Mouse (Mus musculus) thymus, adult 18-20 months (tissue): ENCODE data around the gene Pafah2.
"Not testable (repeated sequence)": the region's sequence is repeated elsewhere in the genome, so short reads cannot be mapped to it uniquely, and the experiment has no call there.

Experiments
- DNase-seq, 2 experiments: peaks; one replicate each; pipeline ENCODE4 v3.0.0; 2022; ENCODE audit warnings: mixed read lengths in 2 of 2

Pafah2 gene

DNA sequence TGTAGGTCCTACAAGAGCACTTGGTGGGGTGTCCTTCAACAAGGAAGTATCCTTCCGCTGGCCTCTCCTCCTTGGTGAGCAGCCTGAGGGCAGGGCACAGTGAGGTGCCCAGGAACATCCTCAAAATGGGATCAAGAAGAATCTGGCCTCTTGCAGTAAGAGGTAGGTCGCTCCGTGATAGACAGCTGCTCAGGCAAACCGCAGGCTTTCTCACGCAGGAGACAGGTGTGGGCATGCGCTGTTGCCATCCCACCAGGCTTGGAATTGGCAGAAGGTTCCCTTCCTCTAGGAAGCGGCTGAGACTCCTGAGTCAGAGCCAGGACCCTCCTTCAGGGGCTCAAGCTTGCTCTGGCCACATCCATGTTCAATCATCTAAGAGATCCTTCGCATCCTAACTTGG, 22.8 kb upstream of the Pafah2 start:
- DNase-seq = no peak

DNA sequence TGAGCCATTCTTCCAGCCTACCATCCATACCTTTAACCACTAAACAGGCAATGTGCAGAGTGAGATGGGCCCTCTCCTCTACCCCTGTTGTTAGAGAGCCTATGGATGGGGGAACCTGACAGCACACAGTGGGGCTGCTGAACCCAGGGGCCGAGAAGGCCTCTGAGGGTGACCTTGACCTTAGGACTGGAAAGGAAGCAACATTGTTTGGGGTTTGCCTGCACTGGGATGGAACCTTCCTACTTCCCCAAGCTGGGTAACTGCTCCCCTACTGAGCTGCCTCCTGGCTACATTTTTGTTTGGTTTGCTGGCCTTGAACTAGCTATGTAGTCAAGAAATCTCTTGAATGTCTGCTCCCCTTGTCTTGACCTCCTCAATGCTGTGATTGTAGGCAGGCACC, 21.8 kb upstream of the Pafah2 start:
- no peak for DNase-seq

DNA sequence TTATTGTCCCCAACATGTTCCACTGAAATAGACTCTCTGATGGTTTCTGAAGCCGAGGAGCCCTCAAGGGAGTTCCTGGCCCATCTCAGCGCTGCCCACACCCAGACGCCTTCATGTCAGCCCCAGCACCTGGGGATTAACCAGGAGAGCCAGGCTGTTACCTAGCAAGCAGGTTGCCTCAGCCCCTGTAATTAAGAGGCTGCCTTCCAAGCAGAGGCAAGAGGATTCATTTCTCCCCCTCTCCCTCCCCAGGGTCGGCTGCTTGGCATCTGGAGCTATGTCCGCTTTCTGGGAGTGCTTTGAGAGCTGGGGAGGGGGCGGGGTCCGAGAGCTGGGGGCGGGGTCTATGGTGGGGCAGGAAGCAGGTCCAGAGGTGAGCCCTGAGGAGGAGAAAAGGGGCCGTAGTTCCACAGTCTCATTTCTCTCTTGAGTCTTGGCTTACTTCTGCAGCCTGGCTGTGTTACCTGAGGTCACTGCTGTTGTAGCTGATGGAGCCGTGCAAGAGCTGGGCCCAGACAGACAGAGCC, 18.0 kb upstream of the Pafah2 start:
- no peak for DNase-seq

DNA sequence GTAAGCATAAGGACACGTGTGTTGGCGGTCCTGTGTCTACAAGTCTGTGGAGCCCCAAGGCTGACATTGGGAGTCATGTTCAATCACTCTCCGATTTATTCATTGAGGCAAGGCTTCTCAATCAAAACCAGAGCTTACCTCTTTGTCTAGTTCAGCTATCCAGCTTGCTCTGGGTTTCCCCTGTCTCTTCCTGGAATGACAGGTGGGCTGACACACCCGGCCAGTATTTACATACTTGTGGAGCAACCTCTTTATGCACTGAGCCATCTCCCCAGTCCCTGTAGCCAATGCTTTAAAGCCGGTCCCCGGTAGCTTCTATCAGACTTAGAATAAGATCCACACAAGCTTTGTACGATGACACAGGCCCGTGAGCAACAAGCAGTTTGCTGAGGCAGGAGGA, 16.6 kb upstream of the Pafah2 start:
- DNase-seq = no peak

DNA sequence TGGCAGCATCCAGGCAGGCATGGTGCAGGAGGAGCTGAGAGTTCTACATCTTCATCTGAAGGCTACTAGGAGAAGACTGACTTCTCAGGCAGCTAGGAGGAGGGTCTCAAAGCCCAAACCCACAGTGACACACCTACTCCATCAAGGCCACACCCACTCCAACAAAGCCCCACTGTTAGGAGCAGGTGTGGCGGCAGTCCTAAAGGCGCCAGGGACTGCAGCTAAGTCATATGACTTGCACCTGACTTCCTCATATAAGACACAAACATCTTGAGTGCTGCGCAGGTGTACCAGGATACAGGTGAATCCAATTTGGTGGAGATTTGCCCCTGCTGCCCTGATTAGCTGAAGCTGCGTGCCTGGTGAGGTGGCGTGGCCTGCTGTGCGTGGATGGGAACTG, 12.4 kb upstream of the Pafah2 start, which contains the start of gene Extl1:
Extl1 (minus strand) TSS at position 101 of the 400 bp plus-strand sequence.
- not testable (repeated sequence) for DNase-seq

DNA sequence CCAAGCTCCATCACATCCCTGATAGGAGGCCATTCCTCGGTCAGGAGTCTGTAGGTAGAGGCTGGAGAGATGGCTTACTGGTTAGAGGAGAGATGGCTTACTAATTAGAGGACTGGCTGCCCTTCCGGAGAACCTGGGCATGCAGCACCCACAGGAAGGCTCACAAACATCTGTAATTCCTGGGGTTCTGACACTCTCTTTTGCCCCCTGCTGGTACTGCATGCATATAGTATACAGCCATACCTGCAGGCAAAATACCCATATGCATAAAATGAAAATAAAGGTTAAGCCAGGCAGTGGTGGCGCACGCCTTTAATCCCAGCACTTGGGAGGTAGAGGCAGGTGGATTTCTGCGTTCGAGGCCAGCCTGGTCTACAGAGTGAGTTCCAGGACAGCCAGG, 8.9 kb upstream of the Pafah2 start:
- DNase-seq = no peak

DNA sequence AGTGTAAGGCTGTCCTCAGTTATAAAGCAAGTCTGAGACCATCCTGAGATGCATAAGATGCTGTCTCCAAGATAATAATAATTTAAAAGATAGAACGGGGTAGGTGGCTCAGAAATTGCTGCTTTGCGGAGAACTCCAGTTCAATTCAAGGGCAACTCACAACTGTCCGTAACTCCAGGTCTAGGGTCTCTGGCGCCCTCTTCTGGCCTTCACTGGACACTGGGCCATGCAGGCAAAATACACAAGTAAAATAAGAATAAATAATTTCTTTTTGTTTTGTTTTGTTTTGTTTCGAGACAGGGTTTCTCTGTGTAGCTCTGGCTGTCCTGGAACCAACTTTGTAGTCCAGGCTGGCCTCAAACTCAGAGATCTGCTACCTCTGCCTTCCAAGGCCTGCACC, 7.7 kb upstream of the Pafah2 start:
- DNase-seq = no peak

DNA sequence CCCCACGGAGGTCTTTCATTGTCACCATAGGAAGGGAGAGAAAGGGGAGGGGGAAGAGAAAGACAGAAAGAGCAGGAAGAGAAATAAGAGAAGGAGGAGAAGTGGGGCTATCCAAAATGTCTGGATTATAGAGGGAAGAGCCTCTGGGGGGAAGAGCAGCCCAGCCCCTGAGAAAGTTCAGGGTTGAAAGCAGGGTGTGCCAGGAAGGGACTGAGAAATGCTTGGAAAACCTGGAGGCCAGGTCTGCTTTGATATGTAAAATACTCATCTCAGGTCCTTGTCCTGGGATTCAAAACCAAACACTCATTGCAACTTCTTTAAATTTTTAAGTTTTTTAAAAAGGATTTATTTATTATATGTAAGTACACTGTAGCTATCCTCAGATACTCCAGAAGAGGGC, 4.5 kb upstream of the Pafah2 start:
- no peak for DNase-seq

DNA sequence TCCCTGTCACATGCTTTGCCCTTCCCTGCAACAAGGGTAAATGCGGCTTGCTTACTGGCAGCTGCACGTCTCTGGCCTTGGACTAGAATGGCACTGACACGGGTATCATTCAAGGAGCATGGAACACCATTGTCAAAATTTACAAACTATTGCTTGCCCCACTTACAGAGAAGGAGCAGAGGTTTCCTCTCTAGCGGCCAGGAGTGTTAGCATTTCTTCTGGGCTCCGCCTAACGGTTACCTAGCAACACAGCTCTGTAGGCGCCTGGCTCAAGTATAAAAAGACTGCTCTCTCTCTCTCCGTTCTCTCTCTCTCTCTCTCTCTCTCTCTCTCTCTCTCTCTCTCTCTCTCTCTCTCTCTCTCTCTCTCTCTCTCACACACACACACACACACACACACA, 3.5 kb upstream of the Pafah2 start:
- no peak for DNase-seq

DNA sequence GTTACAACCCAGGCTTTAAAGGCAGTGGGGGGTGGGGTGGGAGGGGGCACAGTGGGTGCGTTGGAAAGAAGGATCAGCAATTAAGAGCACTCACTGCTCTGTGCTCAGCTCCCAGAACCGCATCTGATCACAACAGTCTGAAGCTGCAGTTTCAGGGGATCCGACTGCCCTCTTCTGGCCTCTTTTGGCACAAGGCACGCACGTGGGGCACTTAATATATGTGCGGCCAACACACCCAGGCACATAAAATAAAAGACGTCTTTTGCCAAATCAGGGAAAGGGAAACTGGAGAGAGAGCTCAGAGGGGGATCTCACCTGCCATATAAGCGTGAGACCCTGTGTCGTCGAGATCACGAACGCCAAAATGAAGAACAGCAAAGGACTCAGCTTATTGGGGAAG, 3.1 kb upstream of the Pafah2 start:
- no peak for DNase-seq

DNA sequence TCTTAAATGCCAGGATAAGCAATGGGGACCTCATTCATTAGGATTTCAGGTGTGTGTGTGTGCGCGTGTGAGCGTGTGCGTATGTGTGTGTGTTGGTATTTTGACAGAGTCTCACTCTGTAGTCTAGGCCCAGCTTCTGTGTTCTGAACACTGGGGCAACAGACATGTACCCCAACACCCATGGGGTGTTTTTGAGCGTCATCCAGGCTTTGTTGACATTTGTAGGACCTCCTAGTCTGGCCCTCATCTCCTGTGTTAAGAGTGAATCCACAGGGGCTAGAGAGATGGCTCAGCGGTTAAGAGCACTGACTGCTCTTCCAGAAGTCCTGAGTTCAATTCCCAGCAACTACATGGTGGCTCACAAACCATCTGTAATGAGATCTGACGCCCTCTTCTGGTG, 978 bp upstream of the Pafah2 start:
- DNase-seq = no peak

DNA sequence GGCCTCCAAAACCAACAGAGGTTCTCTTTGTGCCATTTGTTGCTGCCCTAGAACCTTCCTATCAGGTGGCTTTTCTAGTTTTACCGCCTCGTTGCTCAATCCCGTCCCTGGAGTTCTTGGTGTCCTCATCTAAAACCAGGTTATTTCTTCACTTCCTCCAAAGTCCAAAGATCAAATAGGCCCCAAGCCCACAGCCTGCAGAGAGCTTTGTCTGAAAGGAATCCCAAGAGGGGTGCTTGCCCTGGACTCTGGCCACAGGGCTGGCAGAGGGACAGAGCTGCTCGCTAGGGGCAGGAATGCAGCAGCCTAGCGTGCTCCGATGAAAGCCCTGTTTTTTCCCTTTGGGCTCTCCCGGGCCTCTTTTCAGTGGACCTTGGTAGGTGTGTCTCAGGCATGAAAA, 1.0 kb downstream of the Pafah2 start:
- no peak for DNase-seq

DNA sequence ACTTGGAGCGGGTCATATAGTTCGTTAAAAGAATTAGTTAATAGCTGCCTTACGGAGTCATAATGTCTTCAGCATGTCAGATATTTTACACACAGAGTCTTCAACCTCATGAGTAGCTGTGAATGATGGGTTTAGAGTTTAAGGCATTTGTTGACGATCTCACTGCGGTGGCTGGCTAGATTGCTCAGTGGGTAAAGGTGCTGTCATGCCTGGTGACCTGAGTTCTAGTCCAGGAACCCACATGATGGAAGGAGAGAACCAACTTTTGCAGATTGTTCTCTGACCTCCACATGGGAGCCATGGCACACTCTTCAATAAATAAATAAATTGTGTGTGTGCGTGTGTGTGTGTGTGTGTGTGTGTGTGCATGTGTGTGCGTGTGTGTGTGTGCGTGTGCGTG, 1.6 kb downstream of the Pafah2 start:
- DNase-seq = no peak

DNA sequence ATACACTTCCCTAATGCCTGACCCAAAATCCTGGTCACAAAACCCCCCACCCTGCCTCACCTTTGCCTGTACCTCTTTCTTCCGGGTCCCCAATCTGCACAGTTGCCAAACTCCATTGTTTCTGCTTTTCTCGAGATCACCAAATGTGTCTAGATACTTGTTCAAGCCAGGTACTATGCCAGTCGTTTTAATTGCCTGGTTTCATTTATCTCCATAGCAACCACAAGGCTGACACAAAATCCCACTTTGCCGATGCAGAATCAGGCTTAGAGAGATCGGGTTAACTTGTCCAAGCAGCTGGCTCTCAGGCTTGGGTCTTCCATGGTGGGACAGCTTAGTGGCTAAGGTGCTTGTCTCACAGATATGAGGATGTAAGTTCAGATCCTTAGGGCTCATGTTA, 4.1 kb downstream of the Pafah2 start:
- no peak for DNase-seq

DNA sequence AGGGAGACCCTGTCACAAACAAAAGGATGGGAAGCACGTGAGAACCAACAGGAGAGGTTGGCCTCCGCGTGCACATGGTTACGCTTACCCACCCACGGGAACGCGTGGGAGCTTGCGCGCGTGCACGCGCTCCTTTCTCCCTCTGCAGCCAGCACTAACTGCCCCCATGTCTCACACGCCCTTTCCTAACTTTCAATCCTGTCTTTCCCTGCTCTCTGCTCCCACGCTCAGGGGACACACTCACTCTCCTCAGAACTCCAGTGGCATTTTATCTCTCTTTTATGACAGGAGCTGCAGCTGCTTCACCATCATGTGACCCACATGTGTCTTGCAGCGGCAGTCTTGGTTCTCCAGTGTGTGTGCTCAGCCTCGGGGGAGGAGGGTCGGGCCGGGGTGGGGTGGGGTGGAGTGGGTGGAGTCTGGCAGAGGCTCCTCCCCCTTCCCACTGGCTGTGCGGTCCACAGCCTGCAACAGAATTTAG, 5.1 kb downstream of the Pafah2 start:
- DNase-seq = peak; percentile 58 to 69

DNA sequence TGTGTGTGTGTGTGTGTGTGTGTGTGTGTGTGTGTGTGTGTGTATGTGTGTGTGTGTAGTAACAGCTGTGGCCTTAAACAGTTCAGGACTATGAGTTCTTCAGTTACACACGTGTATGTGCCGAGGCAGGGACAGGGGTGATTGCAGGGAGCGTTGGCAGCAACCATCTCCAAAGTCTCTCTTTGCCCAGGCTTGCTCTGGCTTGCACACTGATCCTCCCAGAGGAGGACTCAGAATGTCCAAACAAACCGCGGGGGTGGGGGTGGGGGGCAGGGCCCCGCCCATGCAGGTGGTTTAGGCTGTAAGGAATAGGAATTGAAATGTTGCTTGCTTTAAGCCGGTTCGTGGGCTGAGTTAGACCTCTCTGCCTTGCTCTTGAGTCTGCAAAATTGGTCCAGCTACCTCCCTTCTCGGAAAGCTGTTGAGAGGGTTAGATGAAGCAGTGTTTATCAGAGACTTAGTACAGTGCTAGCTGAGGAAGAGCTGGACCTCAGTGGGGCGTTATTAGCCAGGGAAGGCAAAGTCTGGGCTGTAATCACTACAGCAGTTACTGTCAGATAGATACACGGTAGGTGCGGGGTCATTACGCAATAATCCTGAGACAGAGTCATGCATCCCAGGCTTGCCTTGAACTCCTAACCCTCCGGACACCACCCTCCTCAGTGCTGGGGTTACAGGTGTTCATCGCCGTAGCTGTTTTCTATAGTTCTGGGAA, 5.9 kb downstream of the Pafah2 start:
- no peak for DNase-seq

DNA sequence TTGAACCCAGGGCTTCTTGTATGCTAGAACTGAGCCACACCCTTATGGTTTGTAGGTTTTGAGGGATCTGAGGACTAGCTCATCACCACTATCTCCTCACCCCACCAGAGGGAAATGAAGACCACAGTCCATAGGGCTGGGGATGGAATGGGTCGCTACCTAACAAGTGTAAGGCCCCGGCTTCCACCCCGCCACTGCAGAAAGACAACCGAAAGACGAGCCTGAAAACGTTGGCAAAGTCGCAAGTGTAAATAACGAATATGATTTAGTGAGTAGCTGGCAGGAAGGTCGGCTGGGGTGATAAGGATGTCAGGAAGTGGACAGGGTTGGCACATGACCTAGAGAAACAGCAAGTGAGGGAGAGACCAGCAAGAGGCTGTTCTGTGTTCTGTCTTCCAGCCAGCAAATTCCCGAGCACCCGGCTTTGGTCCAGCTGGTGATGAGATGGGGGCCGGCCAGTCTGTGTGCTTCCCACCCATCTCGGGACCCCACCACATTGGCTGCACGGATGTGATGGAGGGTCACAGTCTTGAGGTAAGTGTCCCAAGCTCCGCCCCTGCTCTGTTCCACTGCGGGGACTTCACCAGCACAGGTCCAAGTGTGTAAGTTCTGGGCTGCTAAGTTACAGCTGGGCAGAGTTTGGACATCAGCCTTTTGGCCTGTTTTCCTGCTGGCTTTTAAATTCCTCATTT, 6.6 kb downstream of the Pafah2 start:
- DNase-seq = no peak

DNA sequence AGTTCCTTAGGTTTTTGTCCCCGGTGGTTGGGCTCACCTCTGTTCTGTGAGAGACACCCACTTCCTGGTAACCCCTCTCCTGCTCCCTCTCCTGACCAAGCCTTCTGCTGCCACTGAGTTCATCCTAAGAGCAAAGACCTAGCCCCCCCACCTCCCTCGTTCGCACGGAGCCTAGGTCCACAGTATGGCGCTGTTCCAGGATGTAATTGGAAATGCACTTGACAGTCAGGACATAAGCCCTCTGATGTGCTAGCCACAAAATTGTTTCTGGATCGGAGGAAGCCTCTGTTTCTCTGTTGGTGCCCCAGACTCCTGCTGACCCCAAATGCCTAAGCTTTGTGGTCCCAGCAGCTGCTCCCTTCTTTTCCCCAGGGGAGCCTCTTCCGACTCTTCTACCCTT, 7.6 kb downstream of the Pafah2 start:
- no peak for DNase-seq

DNA sequence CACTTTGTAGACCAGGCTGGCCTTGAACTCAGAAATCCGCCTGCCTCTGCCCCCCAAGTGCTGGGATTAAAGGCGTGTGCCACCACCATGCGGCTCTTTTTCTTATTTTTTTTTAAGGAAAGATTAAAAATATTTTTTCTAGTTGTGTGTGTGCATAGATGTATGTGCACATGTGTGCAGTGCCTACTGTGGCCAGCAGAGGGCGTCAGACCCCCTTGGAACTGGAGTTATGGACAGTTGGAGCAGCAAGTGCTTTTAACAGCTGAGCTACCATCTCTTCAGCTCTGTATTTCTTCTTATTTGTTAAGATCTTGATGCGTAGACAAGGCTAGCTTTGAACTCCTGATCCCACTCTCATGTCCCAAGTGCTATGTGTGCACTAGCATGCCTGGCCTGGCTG, 13.2 kb downstream of the Pafah2 start:
- no peak for DNase-seq

DNA sequence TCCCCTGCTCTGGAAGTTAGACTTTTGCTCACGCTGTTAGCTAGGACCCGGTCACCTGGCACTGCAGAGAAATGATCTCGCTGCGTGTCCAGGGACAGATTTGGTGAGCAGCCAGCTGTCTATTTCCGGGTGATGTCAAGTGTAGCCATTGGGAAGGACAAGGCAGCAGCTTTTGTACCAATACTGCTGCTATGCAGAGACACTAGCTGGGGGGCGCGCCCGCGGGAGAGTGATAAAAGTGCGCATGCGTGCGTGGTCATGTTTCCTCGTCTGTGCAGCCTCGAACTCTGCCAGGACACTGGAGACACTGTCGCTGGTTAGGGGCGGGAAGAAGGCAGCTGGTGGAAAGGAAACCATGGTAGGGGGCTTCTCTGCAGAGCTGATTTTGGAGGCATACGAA, 20.1 kb downstream of the Pafah2 start:
- DNase-seq = no peak

DNA sequence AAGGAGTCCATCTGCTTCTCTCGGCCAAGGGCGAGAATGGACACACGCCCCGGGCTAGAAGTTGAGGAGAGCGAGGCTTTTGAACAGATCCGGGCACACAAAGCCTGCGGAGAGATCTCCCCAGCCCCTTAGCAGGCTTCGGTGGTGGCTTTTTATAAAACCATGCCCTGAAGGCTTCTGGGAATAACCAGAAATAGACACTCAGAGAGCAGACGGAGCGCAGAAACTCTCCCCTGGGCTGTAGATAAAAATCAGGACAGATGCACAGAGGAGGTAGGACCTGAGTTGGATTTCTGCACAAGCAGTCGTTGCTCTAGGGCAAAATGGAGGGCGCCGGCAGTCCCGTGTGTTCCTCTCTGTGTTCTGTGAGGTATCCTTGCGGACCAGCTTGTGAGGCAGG, 20.5 kb downstream of the Pafah2 start:
- no peak for DNase-seq

DNA sequence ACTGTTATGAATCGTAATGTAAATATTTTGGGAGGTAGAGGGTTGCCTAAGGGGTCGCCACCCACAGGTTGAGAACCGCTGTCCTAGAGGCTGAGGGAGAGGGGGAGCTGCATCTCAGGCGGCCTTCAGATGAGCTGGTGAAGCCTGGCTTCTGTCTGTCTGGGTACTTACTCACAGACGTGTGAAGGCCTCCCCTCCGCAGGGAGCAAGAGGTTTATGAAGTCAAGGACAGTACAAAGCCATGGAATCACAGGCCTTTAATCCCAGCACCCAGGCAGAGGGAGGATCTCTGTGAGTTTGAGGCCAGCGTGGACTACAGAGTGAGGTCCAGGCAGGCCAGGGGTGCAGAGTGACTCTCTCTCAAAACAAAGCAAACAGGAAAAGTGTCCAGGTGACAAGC, 21.0 kb downstream of the Pafah2 start:
- DNase-seq = no peak

DNA sequence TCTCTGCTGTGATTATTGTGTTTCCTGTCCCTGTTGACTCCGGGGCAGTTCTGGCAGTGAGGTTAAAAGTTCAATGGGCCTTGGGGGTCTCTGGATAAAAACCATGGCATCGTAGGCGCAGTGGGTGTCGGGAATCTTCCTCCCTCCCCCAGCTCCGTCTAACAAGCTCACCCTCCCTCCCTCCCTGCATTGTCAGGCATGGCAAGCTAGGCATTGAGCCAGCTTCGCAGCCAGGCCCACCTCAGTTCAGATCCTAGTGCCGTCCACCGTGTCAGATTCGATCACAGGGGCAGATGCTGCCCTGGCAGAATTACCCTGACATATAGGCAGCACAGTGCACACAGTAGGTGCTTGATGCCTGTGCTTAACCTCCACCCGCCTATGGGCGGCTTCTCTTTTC, 25.9 kb downstream of the Pafah2 start:
- no peak for DNase-seq

DNA sequence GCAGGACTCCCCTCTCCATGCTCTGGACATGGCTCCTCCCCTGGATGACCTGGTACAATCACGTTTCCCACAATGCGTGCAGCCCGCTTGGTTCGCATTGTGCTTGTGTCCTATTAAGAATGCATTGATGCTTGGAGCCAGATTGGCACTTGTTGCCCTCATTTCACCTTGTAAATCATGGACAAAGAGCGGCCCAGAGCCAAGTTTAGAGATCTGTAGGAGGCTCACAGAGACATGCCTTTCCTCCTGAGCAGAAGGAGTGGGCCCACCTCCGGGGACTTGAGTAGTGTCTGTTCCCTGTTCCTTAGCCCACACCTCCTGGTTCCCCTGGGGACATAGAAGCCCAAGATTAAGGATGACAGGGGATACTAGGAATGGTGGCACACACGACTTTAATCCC, 27.8 kb downstream of the Pafah2 start:
- no peak for DNase-seq

DNA sequence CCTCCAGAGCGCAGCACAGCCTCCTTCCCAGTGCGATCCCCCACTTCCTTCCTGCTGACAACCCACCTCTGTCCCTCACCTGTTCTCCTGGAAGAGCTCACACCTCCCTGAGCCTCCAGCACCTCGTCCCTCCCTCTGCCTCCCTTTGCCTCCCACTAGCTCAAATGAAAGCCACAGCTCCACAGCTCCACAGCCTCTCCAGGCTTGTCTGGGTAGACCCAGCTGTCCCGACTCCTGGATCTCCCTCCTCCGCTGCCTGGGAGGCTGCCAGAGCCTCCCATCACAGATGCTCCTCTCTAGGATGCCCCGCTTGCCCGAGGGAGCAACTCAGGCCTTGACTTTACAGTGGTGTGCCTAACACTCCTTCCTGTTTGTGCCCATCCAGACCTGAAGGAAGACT, 29.0 kb downstream of the Pafah2 start:
- DNase-seq = no peak
